Mouse (Mus musculus): ENCODE data around the gene Elavl2.

DNA sequence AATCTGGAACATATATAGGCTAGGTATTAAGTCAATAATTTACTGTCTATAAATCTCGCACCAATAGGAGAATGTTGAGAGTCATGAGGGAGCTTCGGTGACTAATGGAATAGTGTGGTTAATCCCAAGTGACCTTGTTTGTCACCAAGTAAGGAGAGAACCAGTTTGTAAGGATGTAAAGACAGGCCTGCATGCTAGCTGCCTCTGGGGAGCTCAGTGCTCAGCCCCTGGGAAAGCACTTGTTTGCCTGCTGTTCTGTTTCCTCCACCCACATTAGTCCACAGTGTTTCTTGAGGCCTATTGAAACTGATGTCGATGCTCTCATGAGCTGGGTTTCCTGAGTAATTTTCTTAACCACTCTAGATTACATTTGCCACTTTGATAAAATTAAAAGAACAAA, 4.5 kb upstream of the Elavl2 start:
- TF ChIP-seq CTCF (IDR thresholded peaks at IDR 0.05; ENCODE audit: insufficient read depth, low read depth, low read length) (no peak), POLR2A (IDR thresholded peaks at IDR 0.05; ENCODE audit: insufficient read depth, low read depth, low read length) (no peak)

Data from olfactory bulb, adult 2 months (tissue).